Mouse (Mus musculus) midbrain, embryonic 10.5 days (tissue): ENCODE measurements around the gene Rtp1. TPM values are rescaled to one million over a fixed set of nuclear protein-coding genes. Genes with fewer than 3 reads are reported as not detected.

Experiments used
- DNase-seq: peaks from one replicate; pipeline ENCODE4 v3.0.0-alpha.2; 2017; ENCODE audit warnings: low spot score
- H3K27ac ChIP-seq: fragments of 300-500 bp; sonication (generic); replicated peaks from 2 replicates; pipeline ENCODE4 v1.5.1; 2016; ENCODE audit warnings: mild to moderate bottlenecking
- H3K27me3 ChIP-seq: fragments of 300-500 bp; sonication (generic); 2 replicates; pipeline ENCODE4 v1.6.1; 2016; ENCODE audit warnings: low read depth, mild to moderate bottlenecking; ENCODE audit not compliant: poor library complexity, severe bottlenecking
- H3K36me3 ChIP-seq: fragments of 300-500 bp; sonication (generic); 2 replicates; pipeline ENCODE4 v1.6.1; 2016; ENCODE audit warnings: mild to moderate bottlenecking, moderate library complexity
- H3K4me1 ChIP-seq: fragments of 300-500 bp; sonication (generic); 2 replicates; pipeline ENCODE4 v1.6.1; 2016
- H3K4me3 ChIP-seq: fragments of 300-500 bp; sonication (generic); 2 replicates; pipeline ENCODE4 v1.5.1; 2016; ENCODE audit warnings: mild to moderate bottlenecking, moderate library complexity
- H3K9me3 ChIP-seq: fragments of 300-500 bp; sonication (generic); replicated peaks from 2 replicates; pipeline ENCODE4 v1.6.1; 2016; ENCODE audit warnings: mild to moderate bottlenecking
- WGBS: fragments of 180-500 bp; shearing (Covaris S2); methylation state at CpG from one replicate; pipeline ENCODE4 v1.1.7; 2016; 5-methylcytosine and 5-hydroxymethylcytosine counted together
- polyA plus RNA-seq: library from polyadenylated mRNA; unstranded; fragments of >200 nt; fragmentation: Nextera tagmentation; extraction: Ambion mirVana; gene quantifications from 2 replicates; pipeline ENCODE4 v1.2.1, GENCODE M21; 2016

Gene Rtp1
- polyA plus RNA-seq, 1 experiment from 2014 or later, result not detected

GRCm38 (mm10) chr16:23463671-23464347 lies 34.9 kb downstream of the Rtp1 start:
- 85% methylated on average over 4 of the region's 4 CpGs for WGBS
- Histone ChIP-seq H3K4me1 (no peaks in the 10 kb centered on the region), H3K9me3 (no peaks in the 10 kb centered on the region), H3K36me3 (no peaks in the 10 kb centered on the region), H3K4me3 (no peak overlapping the region), H3K27me3 (no peaks in the 10 kb centered on the region), H3K27ac (no peak overlapping the region)
- DNase-seq, result no peak

- WGBS, result 92% methylated on average over 6 of the region's 6 CpGs
- Histone ChIP-seq H3K4me3 (no peak overlapping the region), H3K27me3 (no peaks in the 10 kb centered on the region), H3K27ac (no peak overlapping the region), H3K4me1 (no peaks in the 10 kb centered on the region), H3K9me3 (no peaks in the 10 kb centered on the region), H3K36me3 (peaks cover 10% of the 10 kb centered on the region)
- DNase-seq, result no peak
These were observed 42.6 kb downstream of the Rtp1 start for GRCm38 (mm10) chr16:23471551-23471950.

GRCm38 (mm10) chr16:23472046-23472445 lies 43.1 kb downstream of the Rtp1 start:
- peaks cover 10% of the 10 kb centered on the region for H3K36me3 ChIP-seq
- WGBS, result 78% methylated on average over 3 of the region's 3 CpGs
- no peaks in the 10 kb centered on the region for H3K4me1 ChIP-seq
- no peaks in the 10 kb centered on the region for H3K27me3 ChIP-seq
- H3K27ac ChIP-seq, result no peak overlapping the region
- H3K4me3 ChIP-seq, result no peak overlapping the region
- H3K9me3 ChIP-seq, result no peaks in the 10 kb centered on the region
- no peak for DNase-seq

- no peak for DNase-seq
- WGBS, result 93% methylated on average over 4 of the region's 4 CpGs
- Histone ChIP-seq H3K9me3 (no peaks in the 10 kb centered on the region), H3K4me1 (peaks cover 5% of the 10 kb centered on the region; the same call in 1 of the 2 replicates), H3K27ac (no peak overlapping the region), H3K4me3 (no peak overlapping the region), H3K27me3 (no peaks in the 10 kb centered on the region), H3K36me3 (no peaks in the 10 kb centered on the region)
These were observed 46.7 kb downstream of the Rtp1 start for GRCm38 (mm10) chr16:23475651-23476050.

GRCm38 (mm10) chr16:23476598-23476997 lies 47.7 kb downstream of the Rtp1 start:
- Histone ChIP-seq H3K27me3 (no peaks in the 10 kb centered on the region), H3K4me3 (no peak overlapping the region), H3K4me1 (peaks cover 7% of the 10 kb centered on the region; the same call in 1 of the 2 replicates), H3K36me3 (no peaks in the 10 kb centered on the region), H3K9me3 (no peaks in the 10 kb centered on the region), H3K27ac (no peak overlapping the region)
- no peak for DNase-seq

- Histone ChIP-seq H3K27me3 (no peaks in the 10 kb centered on the region), H3K4me1 (peaks cover 18% of the 10 kb centered on the region; the same call in 1 of the 2 replicates), H3K4me3 (no peak overlapping the region), H3K9me3 (no peaks in the 10 kb centered on the region), H3K36me3 (peaks cover 2% of the 10 kb centered on the region; the same call in 1 of the 2 replicates), H3K27ac (no peak overlapping the region)
- no peak for DNase-seq
- WGBS, result 74% methylated on average over 7 of the region's 7 CpGs
These were observed 51.1 kb downstream of the Rtp1 start for GRCm38 (mm10) chr16:23479872-23480603.

- no peak overlapping the region for H3K4me3 ChIP-seq
- peaks cover 5% of the 10 kb centered on the region; the same call in 1 of the 2 replicates for H3K36me3 ChIP-seq
- H3K27ac ChIP-seq, result no peak overlapping the region
- H3K4me1 ChIP-seq, result peaks cover 18% of the 10 kb centered on the region; the same call in 1 of the 2 replicates
- no peaks in the 10 kb centered on the region for H3K27me3 ChIP-seq
- 46% methylated on average over 3 of the region's 3 CpGs for WGBS
- peak; percentile 17 for DNase-seq
- no peaks in the 10 kb centered on the region for H3K9me3 ChIP-seq
These were observed 53.3 kb downstream of the Rtp1 start for GRCm38 (mm10) chr16:23482218-23482617.

GRCm38 (mm10) chr16:23482846-23483245 lies 53.9 kb downstream of the Rtp1 start:
- Histone ChIP-seq H3K9me3 (no peaks in the 10 kb centered on the region), H3K4me1 (peaks cover 18% of the 10 kb centered on the region; the same call in 1 of the 2 replicates), H3K27ac (no peak overlapping the region), H3K27me3 (no peaks in the 10 kb centered on the region), H3K36me3 (peaks cover 11% of the 10 kb centered on the region; the same call in 1 of the 2 replicates), H3K4me3 (no peak overlapping the region)
- 95% methylated on average over 12 of the region's 12 CpGs for WGBS
- DNase-seq, result no peak

GRCm38 (mm10) chr16:23483292-23483691 lies 54.4 kb downstream of the Rtp1 start:
- H3K9me3 ChIP-seq, result no peaks in the 10 kb centered on the region
- DNase-seq, result no peak
- WGBS, result 89% methylated on average over 10 of the region's 10 CpGs

More at GRCm38 (mm10) chr16:23483292-23483691, 54.4 kb downstream of the Rtp1 start:
- peaks cover 18% of the 10 kb centered on the region; the same call in 1 of the 2 replicates for H3K4me1 ChIP-seq
- H3K27ac ChIP-seq, result no peak overlapping the region
- no peak overlapping the region for H3K4me3 ChIP-seq
- H3K36me3 ChIP-seq, result peaks cover 12% of the 10 kb centered on the region; the same call in 1 of the 2 replicates
- H3K27me3 ChIP-seq, result no peaks in the 10 kb centered on the region

Other genes with a start within 250 kb of the Rtp1 start
- gene St6gal1, start 204.4 kb upstream of the Rtp1 start, polyA plus RNA-seq, result 17.5 and 23.4 TPM in 2 replicates
- gene Rtp4, start 91.2 kb downstream of the Rtp1 start, polyA plus RNA-seq, result 0.69 and 1.7 TPM in 2 replicates
- 6.4 and 15.8 TPM in 2 replicates for gene Masp1, start 91.7 kb downstream of the Rtp1 start, polyA plus RNA-seq